Mouse (Mus musculus): ENCODE data around the gene Arl11. TPM values are rescaled to one million over a fixed set of nuclear protein-coding genes. Genes with fewer than 3 reads are reported as not detected.

Arl11 gene
- total and polyA plus RNA-seq, 3 experiments, result not detected

DNA sequence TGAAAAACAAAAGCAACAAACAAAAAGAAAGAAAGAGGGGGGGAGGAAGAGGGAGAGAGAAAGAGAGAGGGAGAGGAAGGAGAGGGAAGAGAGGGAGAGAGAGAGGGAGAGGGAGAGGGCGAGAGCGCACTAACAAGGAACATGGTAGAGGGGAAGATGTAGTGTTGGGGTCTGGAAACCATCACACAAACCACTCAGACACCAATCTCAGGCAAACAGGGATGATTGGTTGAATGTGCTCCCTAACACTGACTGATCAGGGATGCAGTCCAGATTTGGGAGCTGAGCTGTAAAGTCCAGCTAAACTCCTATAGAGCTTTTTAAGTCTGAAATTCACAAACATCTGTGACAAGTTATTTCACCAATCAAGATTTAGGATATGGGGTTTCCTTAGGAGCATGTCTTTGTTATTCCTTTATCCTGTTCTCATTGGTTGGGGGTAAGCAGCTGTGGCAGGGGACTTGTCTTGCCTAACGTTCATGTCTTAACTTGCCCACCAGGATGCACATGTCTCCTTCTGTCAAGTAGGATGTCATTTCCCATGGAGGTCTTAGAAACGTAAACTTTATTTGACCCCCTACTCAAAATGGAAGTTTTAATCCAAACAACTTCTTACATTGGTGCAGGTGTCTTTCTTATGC lies 5.5 kb upstream of the Arl11 start:
- Histone ChIP-seq H3K4me1 (ENCODE audit: insufficient read depth, low read depth, low read length) (peaks cover 6% of the 10 kb centered on the region; the same call in 1 of the 2 replicates), H3K9me3 (replicated peaks) (no peaks in the 10 kb centered on the region), H3K4me3 (ENCODE audit: low read depth, low read length) (no peak overlapping the region), H3K27me3 (ENCODE audit: insufficient read depth, low read length) (peaks cover 3% of the 10 kb centered on the region), H3K36me3 (replicated peaks) (no peaks in the 10 kb centered on the region)
- TF ChIP-seq GATA2 (IDR thresholded peaks at IDR 0.05; ENCODE audit: borderline replicate concordance, low read depth, low read length) (no peak), POLR2AphosphoS5 (IDR thresholded peaks at IDR 0.05; ENCODE audit: insufficient replicate concordance, low read depth, low read length) (no peak), TAL1 (conservative IDR thresholded peaks at IDR 0.05; ENCODE audit: low read depth, low read length) (no peak), CTCF (IDR thresholded peaks at IDR 0.05; ENCODE audit: low read depth, low read length) (no peak), GATA1 (IDR thresholded peaks at IDR 0.05; ENCODE audit: borderline replicate concordance, low read length) (no peak)
- no peak for ATAC-seq (ENCODE audit: extremely low read depth, insufficient number of reproducible peaks, low FRiP score, poor library complexity, severe bottlenecking)
- no peak for DNase-seq (ENCODE audit: low spot score)

DNA sequence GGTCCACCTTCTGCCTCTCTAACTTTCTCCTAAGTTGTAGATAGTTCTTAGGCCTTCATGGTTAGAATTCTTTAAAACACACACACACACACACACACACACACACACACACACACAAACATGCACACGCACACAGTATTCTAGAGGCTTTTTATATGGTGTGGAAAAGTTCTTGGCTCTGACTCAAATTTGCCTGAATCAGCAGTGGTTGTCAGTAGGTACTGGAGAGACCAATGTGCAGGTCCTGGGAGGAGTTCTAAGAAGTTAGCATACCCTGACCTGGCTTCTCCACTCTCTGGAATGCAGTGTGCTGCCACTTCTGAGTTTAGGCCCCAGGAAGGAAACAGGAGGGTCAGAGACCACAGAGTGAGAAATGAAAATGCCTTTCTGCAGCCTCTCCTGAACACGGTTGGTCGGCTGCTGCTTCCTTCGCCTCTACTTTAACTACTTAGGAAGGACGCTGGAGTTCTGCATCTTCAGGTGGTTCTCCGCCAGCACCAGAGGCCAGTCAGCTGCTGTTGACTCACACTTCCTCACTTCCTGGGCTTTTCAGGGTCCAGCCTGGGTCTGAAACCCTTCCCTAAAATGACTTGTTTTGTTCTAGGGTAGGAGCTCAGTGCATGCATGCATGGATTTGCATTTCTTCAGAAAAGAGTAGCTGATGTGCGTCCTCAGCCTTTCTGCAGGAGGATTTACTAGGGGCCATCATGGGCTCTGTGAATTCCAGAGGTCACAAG lies 651 bp downstream of the Arl11 start:
- TF ChIP-seq POLR2AphosphoS5 (IDR thresholded peaks at IDR 0.05; ENCODE audit: insufficient replicate concordance, low read depth, low read length) (no peak), GATA1 (IDR thresholded peaks at IDR 0.05; ENCODE audit: borderline replicate concordance, low read length) (no peak), TAL1 (conservative IDR thresholded peaks at IDR 0.05; ENCODE audit: low read depth, low read length) (no peak), GATA2 (IDR thresholded peaks at IDR 0.05; ENCODE audit: borderline replicate concordance, low read depth, low read length) (no peak), CTCF (IDR thresholded peaks at IDR 0.05; ENCODE audit: low read depth, low read length) (no peak)
- Histone ChIP-seq H3K4me3 (ENCODE audit: low read depth, low read length) (no peak overlapping the region), H3K27me3 (ENCODE audit: insufficient read depth, low read length) (peaks cover 16% of the 10 kb centered on the region; the same call in 1 of the 2 replicates), H3K9me3 (replicated peaks) (no peaks in the 10 kb centered on the region), H3K4me1 (ENCODE audit: insufficient read depth, low read depth, low read length) (no peaks in the 10 kb centered on the region; the same call in 1 of the 2 replicates), H3K36me3 (replicated peaks) (no peaks in the 10 kb centered on the region)
- no peak for DNase-seq (ENCODE audit: low spot score)
- ATAC-seq (ENCODE audit: extremely low read depth, insufficient number of reproducible peaks, low FRiP score, poor library complexity, severe bottlenecking), result no peak

DNA sequence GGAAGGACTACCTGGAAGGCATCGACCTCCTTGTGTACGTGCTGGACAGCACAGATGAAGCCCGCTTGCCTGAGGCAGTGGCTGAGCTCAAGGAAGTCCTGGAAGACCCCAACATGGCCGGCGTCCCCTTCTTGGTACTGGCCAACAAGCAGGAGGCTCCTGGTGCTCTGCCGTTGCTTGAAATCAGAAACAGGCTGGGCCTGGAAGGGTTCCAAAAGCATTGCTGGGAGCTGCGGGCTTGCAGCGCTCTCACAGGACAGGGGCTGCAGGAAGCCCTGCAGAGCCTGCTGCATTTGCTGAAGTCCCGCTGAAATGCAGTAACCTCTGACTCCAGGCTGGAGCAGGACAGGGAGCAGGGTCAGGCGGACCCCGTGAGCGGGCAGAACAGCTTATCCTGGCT lies 1.4 kb downstream of the Arl11 start:
- TF ChIP-seq TAL1 (conservative IDR thresholded peaks at IDR 0.05; ENCODE audit: low read depth, low read length) (no peak), GATA1 (IDR thresholded peaks at IDR 0.05; ENCODE audit: borderline replicate concordance, low read length) (no peak), POLR2AphosphoS5 (IDR thresholded peaks at IDR 0.05; ENCODE audit: insufficient replicate concordance, low read depth, low read length) (no peak), CTCF (IDR thresholded peaks at IDR 0.05; ENCODE audit: low read depth, low read length) (no peak), GATA2 (IDR thresholded peaks at IDR 0.05; ENCODE audit: borderline replicate concordance, low read depth, low read length) (no peak)
- no peak for ATAC-seq (ENCODE audit: extremely low read depth, insufficient number of reproducible peaks, low FRiP score, poor library complexity, severe bottlenecking)

DNA sequence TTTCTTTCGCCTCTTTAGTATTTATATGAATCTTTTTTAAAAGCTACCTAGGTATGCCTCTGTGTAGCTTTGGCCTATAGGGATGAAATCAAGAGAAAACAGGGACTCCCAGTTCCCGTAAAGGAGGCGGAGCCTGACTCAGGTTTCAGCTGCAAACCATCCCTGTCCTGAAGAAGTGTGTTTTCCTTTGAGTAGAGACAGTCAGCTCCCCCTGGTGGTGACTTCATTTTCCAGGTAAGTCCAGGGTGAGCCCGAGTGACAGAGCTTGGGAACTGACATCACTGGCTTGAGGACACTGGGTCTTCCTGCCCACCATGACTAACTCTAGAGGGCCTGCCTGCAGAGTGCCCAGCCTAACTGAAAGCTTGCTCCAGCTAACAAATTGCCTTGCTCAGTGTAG lies 7.3 kb downstream of the Arl11 start:
- H3K4me3 ChIP-seq (ENCODE audit: low read depth, low read length), result no peak overlapping the region
- 0 out of 2 replicates have a peak, but pooled peaks cover 3% of the 10 kb centered on the region for H3K27me3 ChIP-seq (ENCODE audit: insufficient read depth, low read length)
- ATAC-seq (ENCODE audit: extremely low read depth, insufficient number of reproducible peaks, low FRiP score, poor library complexity, severe bottlenecking), result 0 out of 2 replicates have a peak, but pooled peaks have one; percentile 28
- no peaks in the 10 kb centered on the region for H3K36me3 ChIP-seq (replicated peaks)
- H3K9me3 ChIP-seq (replicated peaks), result no peaks in the 10 kb centered on the region
- peak; percentile 44 for DNase-seq (ENCODE audit: low spot score)
- TF ChIP-seq CTCF (IDR thresholded peaks at IDR 0.05; ENCODE audit: low read depth, low read length) (peak; percentile 39; the same call in 1 of the 2 replicates), GATA1 (IDR thresholded peaks at IDR 0.05; ENCODE audit: borderline replicate concordance, low read length) (no peak)
- H3K4me1 ChIP-seq (ENCODE audit: insufficient read depth, low read depth, low read length), result peaks cover 21% of the 10 kb centered on the region

More for the DNA sequence above, 1.4 kb downstream of the Arl11 start:
- DNase-seq (ENCODE audit: low spot score), result no peak
- no peaks in the 10 kb centered on the region for H3K9me3 ChIP-seq (replicated peaks)
- no peaks in the 10 kb centered on the region for H3K36me3 ChIP-seq (replicated peaks)
- H3K4me3 ChIP-seq (ENCODE audit: low read depth, low read length), result no peak overlapping the region
- no peaks in the 10 kb centered on the region; the same call in 1 of the 2 replicates for H3K4me1 ChIP-seq (ENCODE audit: insufficient read depth, low read depth, low read length)
- peaks cover 16% of the 10 kb centered on the region; the same call in 1 of the 2 replicates for H3K27me3 ChIP-seq (ENCODE audit: insufficient read depth, low read length)

DNA sequence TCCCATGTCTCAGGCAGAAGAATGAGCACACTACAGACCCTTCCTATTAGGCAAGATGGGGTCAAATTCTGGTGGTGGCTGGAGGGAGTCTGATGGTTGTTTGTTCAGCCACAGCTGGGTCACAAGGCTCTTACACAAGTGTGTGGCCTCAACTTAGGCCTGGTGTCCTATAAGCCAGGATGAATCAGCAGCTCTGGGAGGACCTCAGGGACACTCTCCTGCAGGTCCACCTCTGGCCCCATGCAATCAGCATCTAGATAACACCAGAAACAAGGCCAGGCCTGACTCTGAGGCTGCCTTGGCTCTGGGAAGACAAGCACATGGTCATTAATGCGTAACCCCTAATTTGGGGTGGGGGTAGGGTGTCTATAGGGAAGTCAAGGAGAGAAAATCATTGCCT lies 11.2 kb downstream of the Arl11 start:
- no peaks in the 10 kb centered on the region for H3K36me3 ChIP-seq (replicated peaks)
- H3K9me3 ChIP-seq (replicated peaks), result no peaks in the 10 kb centered on the region; the same call in 1 of the 2 replicates
- peaks cover 25% of the 10 kb centered on the region for H3K4me1 ChIP-seq (ENCODE audit: insufficient read depth, low read depth, low read length)
- TF ChIP-seq TAL1 (conservative IDR thresholded peaks at IDR 0.05; ENCODE audit: low read depth, low read length), result no peak
- TF ChIP-seq GATA2 (IDR thresholded peaks at IDR 0.05; ENCODE audit: borderline replicate concordance, low read depth, low read length), result no peak
- TF ChIP-seq POLR2AphosphoS5 (IDR thresholded peaks at IDR 0.05; ENCODE audit: insufficient replicate concordance, low read depth, low read length), result no peak
- TF ChIP-seq CTCF (IDR thresholded peaks at IDR 0.05; ENCODE audit: low read depth, low read length), result no peak
- TF ChIP-seq GATA1 (IDR thresholded peaks at IDR 0.05; ENCODE audit: borderline replicate concordance, low read length), result no peak
- ATAC-seq (ENCODE audit: extremely low read depth, insufficient number of reproducible peaks, low FRiP score, poor library complexity, severe bottlenecking), result no peak
- no peak for DNase-seq (ENCODE audit: low spot score)
- no peaks in the 10 kb centered on the region for H3K27me3 ChIP-seq (ENCODE audit: insufficient read depth, low read length)
- H3K4me3 ChIP-seq (ENCODE audit: low read depth, low read length), result no peak overlapping the region

DNA sequence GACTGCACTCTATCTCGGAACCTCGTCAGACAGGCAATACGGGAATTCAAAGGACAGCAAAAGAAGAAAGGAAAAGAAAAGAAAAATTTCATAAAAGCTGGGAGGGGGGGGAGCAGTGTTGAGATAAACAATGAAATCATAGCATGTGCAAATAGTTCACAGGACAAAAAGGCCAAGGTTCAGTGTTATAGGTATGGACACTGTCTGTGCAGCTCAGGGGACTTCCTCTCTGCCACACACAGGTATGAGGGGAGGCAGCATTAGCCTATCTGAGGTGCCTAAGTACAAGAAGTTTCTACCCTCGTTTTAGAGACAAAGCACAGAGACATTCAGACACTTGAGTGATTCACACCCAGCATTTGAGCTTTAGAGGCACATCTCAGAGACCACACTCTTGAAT lies 11.6 kb downstream of the Arl11 start:
- Histone ChIP-seq H3K4me3 (ENCODE audit: low read depth, low read length) (no peak overlapping the region), H3K9me3 (replicated peaks) (no peaks in the 10 kb centered on the region; the same call in 1 of the 2 replicates), H3K36me3 (replicated peaks) (no peaks in the 10 kb centered on the region), H3K4me1 (ENCODE audit: insufficient read depth, low read depth, low read length) (peaks cover 25% of the 10 kb centered on the region), H3K27me3 (ENCODE audit: insufficient read depth, low read length) (no peaks in the 10 kb centered on the region)
- ATAC-seq (ENCODE audit: extremely low read depth, insufficient number of reproducible peaks, low FRiP score, poor library complexity, severe bottlenecking), result no peak
- no peak for DNase-seq (ENCODE audit: low spot score)
- TF ChIP-seq GATA2 (IDR thresholded peaks at IDR 0.05; ENCODE audit: borderline replicate concordance, low read depth, low read length) (no peak), POLR2AphosphoS5 (IDR thresholded peaks at IDR 0.05; ENCODE audit: insufficient replicate concordance, low read depth, low read length) (no peak), CTCF (IDR thresholded peaks at IDR 0.05; ENCODE audit: low read depth, low read length) (no peak), GATA1 (IDR thresholded peaks at IDR 0.05; ENCODE audit: borderline replicate concordance, low read length) (no peak), TAL1 (conservative IDR thresholded peaks at IDR 0.05; ENCODE audit: low read depth, low read length) (no peak)
